Mouse (Mus musculus) lung, postnatal 0 days (tissue): ENCODE results near the gene Fam76b. TPM values are rescaled to one million over a fixed set of nuclear protein-coding genes. Genes with fewer than 3 reads are reported as not detected.
A peak's percentile ranks its signal among the peaks of the same experiment; 100 is the strongest.

ENCODE experiments used
- ATAC-seq: fragments of 200-750 bp; cut with Nextera tagmentation; 2 replicates; pipeline ENCODE4 v1.8.0; 2017; ENCODE audit warnings: moderate library complexity
- DNase-seq: peaks from one replicate; pipeline ENCODE4 v3.0.0-alpha.2; 2016; ENCODE audit warnings: low spot score
- H3K27ac ChIP-seq: fragments of 300-500 bp; sonication (generic); 2 replicates; pipeline ENCODE4 v1.5.1; 2014; ENCODE audit warnings: antibody characterized with exemption, mild to moderate bottlenecking, low read length, mixed read lengths
- H3K27me3 ChIP-seq: fragments of 300-500 bp; sonication (generic); replicated peaks from 2 replicates; pipeline ENCODE4 v1.6.1; 2014; ENCODE audit warnings: low read length, mixed read lengths; ENCODE audit not compliant: insufficient read depth
- H3K36me3 ChIP-seq: fragments of 300-500 bp; sonication (generic); 2 replicates; pipeline ENCODE4 v1.6.1; 2014; ENCODE audit warnings: low read length, mixed read lengths; ENCODE audit not compliant: insufficient read depth
- H3K4me1 ChIP-seq: fragments of 300-500 bp; sonication (generic); 2 replicates; pipeline ENCODE4 v1.6.1; 2014; ENCODE audit warnings: antibody characterized with exemption, low read depth, low read length, mixed read lengths; ENCODE audit not compliant: insufficient read depth
- H3K4me2 ChIP-seq: fragments of 300-500 bp; sonication (generic); replicated peaks from 2 replicates; pipeline ENCODE4 v1.6.1; 2014; ENCODE audit warnings: low read depth, mild to moderate bottlenecking, low read length, moderate library complexity, mixed read lengths
- H3K4me3 ChIP-seq: fragments of 300-500 bp; sonication (generic); 2 replicates; pipeline ENCODE4 v1.5.1; 2014; ENCODE audit warnings: low read depth, low read length
- H3K9ac ChIP-seq: fragments of 300-500 bp; sonication (generic); replicated peaks from 2 replicates; pipeline ENCODE4 v1.6.1; 2014; ENCODE audit warnings: low read depth, mild to moderate bottlenecking
- H3K9me3 ChIP-seq: fragments of 300-500 bp; sonication (generic); 2 replicates; pipeline ENCODE4 v1.6.1; 2016; ENCODE audit warnings: low read length, mixed read lengths
- CTCF ChIP-seq: IDR thresholded peaks from 2 replicates; pipeline ENCODE4 v1.5.1; 2016; ENCODE audit warnings: antibody characterized with exemption, mild to moderate bottlenecking
- EP300 ChIP-seq: IDR thresholded peaks from 2 replicates; pipeline ENCODE4 v1.6.1; 2016; ENCODE audit warnings: antibody characterized with exemption, mild to moderate bottlenecking, control low read depth
- WGBS: fragments of 180-500 bp; shearing (Covaris S2); extraction: QIAGEN DNeasy Blood & Tissue Kit; methylation state at CpG from one replicate; pipeline ENCODE4 v1.1.7; 2014; 5-methylcytosine and 5-hydroxymethylcytosine counted together
- polyA plus RNA-seq: library from polyadenylated mRNA; unstranded; fragments of >200 nt; fragmentation: Nextera tagmentation; extraction: Ambion mirVana; gene quantifications from 2 replicates; pipeline ENCODE4 v1.2.1, GENCODE M21; 2015

Fam76b gene
- polyA plus RNA-seq, 1 experiment from 2014 or later: 17.7 TPM

DNA sequence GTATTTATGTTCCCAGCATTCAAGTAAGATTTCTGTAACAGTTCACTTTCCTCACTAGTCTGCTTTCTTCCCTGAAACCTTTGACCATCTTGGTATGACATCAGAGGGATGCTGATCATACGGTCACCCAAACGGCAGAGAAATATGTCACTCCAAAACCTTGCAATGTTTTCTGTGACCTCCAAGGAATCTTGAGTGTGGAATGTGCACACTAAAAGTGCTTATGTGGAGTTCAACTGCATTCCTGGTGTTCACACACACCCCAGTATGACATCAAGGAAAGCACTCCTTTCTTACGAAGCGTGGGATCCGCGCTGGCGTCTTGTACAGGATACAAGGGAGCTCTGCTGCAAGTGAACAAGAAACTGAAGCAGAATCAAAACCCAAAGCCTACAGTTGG lies 20.7 kb upstream of the Fam76b start:
- Histone ChIP-seq H3K4me1 (no peaks in the 10 kb centered on the region), H3K36me3 (peaks cover 20% of the 10 kb centered on the region), H3K9ac (no peak overlapping the region), H3K4me2 (no peak overlapping the region), H3K4me3 (no peak overlapping the region), H3K27ac (no peak overlapping the region), H3K9me3 (no peaks in the 10 kb centered on the region), H3K27me3 (no peaks in the 10 kb centered on the region)
- 74% methylated on average over 7 of the region's 7 CpGs for WGBS
- peak; percentile 84 for TF ChIP-seq EP300
- TF ChIP-seq CTCF: no peak
- DNase-seq (peak; percentile 62), ATAC-seq (peak; percentile 91)

DNA sequence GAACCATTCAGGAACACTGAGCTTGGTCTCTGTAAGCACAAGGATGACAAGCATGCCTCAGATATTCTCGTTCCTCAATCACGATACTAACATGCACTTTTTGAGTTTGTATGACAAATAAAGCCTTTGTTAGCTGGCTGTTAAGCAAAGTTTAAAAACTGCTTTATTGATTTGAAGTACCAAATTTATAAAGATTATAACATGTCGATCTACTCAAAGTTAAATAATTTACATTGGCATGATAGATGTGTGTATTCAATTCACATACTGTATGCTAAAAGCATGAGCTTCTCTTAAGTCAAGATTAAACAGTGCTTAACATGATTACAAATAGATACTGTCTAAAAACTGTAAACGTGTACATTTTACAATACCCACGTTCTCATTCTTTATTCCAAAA lies 19.9 kb upstream of the Fam76b start:
- no peak overlapping the region for H3K27ac ChIP-seq

DNA sequence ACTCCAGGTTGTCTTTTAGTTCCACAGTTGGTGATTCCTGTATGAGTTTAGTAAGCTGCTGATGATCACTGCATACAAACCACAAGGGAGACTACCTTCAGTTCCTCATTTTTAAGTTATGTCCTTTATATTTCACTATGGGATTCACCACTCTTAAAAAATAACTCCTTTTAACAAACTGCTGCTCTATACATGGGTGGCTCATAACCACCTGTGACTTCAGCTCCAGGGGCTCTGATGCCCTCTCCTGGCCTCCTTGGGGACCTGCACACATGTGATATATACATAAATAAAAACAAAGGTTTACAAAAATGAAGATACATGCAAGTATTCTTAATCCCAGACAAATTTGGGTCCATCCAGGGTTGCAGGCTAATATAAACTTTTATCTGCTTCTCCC lies 17.6 kb upstream of the Fam76b start:
- ATAC-seq (no peak), DNase-seq (peak; percentile 13)
- H3K27ac ChIP-seq: no peak overlapping the region
- TF ChIP-seq CTCF (peak; percentile 52), EP300 (no peak)
- peaks cover 32% of the 10 kb centered on the region for H3K36me3 ChIP-seq
- no peak overlapping the region for H3K9ac ChIP-seq
- H3K4me3 ChIP-seq: no peak overlapping the region
- H3K27me3 ChIP-seq: no peaks in the 10 kb centered on the region
- no peaks in the 10 kb centered on the region for H3K9me3 ChIP-seq
- no peak overlapping the region for H3K4me2 ChIP-seq
- H3K4me1 ChIP-seq: no peaks in the 10 kb centered on the region

More for the DNA sequence above, 19.9 kb upstream of the Fam76b start:
- no peaks in the 10 kb centered on the region for H3K4me1 ChIP-seq
- peak; percentile 37; the same call in 1 of the 2 replicates for ATAC-seq
- WGBS: 79% methylated on average over 5 of the region's 5 CpGs
- peaks cover 23% of the 10 kb centered on the region for H3K36me3 ChIP-seq
- no peak overlapping the region for H3K9ac ChIP-seq
- H3K4me2 ChIP-seq: no peak overlapping the region
- no peaks in the 10 kb centered on the region for H3K27me3 ChIP-seq
- DNase-seq: no peak
- no peak overlapping the region for H3K4me3 ChIP-seq
- no peak for TF ChIP-seq CTCF
- TF ChIP-seq EP300: no peak
- no peaks in the 10 kb centered on the region for H3K9me3 ChIP-seq

DNA sequence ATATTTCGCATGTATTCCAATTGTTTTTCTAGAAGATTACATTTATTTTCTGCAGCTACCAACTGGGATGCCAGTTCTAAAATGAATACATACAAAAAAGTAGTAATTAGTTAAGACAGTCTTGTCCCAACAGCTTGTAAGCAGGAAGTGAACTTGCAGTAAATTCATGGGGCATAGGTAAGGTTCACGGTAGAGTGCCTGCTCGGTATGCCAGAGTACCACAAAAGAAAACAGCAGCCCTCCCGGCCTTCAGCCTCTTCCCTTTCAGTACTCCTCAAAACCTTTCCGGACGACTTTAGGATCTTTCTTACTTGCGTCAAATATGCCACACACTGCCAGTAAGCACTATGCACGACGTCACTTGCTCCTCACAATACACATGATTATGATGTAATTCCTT lies 9.1 kb upstream of the Fam76b start:
- Histone ChIP-seq H3K27me3 (no peaks in the 10 kb centered on the region), H3K4me1 (no peaks in the 10 kb centered on the region), H3K4me3 (no peak overlapping the region), H3K9ac (no peak overlapping the region), H3K27ac (no peak overlapping the region), H3K9me3 (no peaks in the 10 kb centered on the region), H3K4me2 (no peak overlapping the region), H3K36me3 (peaks cover 41% of the 10 kb centered on the region)
- no peak for TF ChIP-seq CTCF
- DNase-seq (no peak), ATAC-seq (no peak)
- WGBS: 91% methylated on average over 9 of the region's 9 CpGs

DNA sequence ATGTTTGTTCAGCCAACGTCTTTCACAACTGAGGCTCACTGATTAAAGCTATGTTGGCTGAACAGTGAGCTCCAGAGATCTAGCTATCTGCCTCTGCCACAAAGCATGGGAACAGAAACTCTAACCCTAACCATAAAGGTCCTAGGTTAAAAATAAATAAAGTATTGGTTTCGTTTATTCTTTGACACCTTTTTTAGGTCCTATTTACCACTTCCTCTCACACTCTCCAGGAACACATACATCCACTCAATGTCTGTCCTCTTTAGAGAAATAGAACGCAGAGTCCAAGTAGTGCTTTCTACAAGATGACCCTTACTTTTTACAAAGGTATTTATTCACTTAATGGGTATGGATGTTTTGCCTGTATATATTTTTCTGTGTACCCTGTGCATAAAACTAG lies 6.7 kb upstream of the Fam76b start:
- no peaks in the 10 kb centered on the region for H3K9me3 ChIP-seq
- 89% methylated on average over 3 of the region's 3 CpGs for WGBS
- H3K9ac ChIP-seq: no peak overlapping the region
- H3K4me1 ChIP-seq: peaks cover 6% of the 10 kb centered on the region
- no peak for ATAC-seq
- H3K36me3 ChIP-seq: peaks cover 26% of the 10 kb centered on the region
- no peak for DNase-seq
- no peak overlapping the region for H3K27ac ChIP-seq
- H3K4me3 ChIP-seq: no peak overlapping the region
- no peak overlapping the region for H3K4me2 ChIP-seq
- TF ChIP-seq CTCF (no peak), EP300 (no peak)
- H3K27me3 ChIP-seq: no peaks in the 10 kb centered on the region

DNA sequence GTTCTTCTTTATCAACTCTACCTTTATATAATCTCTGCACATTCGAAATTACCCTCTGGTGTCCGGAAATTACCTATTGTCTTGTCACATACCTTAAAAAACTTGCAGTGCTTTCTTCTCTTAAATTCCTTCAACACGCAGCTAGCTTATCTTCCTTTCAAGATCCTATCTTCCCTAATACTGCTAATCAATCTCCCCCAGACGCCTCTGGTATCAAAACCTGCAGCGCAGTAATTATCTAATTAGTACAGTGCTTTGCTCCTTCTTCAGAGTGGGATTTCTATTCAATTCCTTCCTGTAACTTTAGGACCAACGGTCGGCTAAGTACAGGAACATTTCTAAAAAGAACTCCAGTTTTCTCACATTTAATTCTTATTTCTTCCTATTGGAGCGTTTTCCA lies 1.6 kb upstream of the Fam76b start:
- Histone ChIP-seq H3K36me3 (peaks cover 5% of the 10 kb centered on the region), H3K4me2 (peak overlapping the region; percentile 82), H3K4me1 (peaks cover 10% of the 10 kb centered on the region), H3K27ac (peak overlapping the region; percentile 98), H3K9ac (peak overlapping the region; percentile 77), H3K9me3 (no peaks in the 10 kb centered on the region), H3K4me3 (peak overlapping the region; percentile 89), H3K27me3 (no peaks in the 10 kb centered on the region)
- TF ChIP-seq EP300 (no peak), CTCF (no peak)
- WGBS: under 1% methylated on average over 8 of the region's 8 CpGs
- no peak for ATAC-seq
- DNase-seq: no peak

DNA sequence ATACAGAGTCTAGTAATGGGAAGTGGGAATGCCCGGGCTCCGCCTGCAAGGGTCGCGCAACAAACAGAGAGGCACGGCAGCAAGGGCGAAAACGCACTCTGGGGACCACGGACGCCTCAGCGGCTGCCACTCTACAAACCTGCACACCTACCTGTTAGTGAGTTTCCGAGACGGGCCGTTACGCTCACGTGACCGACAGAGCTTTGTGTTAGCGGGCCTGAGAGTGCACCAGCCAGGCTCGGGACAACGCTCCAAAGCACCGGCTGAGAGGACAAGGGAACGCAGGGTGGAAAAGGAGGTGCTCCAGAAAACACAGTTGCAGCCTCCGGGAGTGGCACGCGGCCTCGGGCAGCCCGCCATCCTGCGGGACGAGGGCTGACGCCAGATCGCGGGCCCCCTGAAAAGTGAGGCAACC lies 1.1 kb upstream of the Fam76b start:
- H3K4me2 ChIP-seq: peak overlapping the region; percentile 82
- ATAC-seq (peak; percentile 14), DNase-seq (peak; percentile 81)
- WGBS: under 1% methylated on average over 27 of the region's 31 CpGs
- TF ChIP-seq CTCF: no peak
- TF ChIP-seq EP300: 0 out of 2 replicates have a peak, but pooled peaks have one; percentile 8
- peak overlapping the region; percentile 89 for H3K4me3 ChIP-seq
- H3K4me1 ChIP-seq: peaks cover 10% of the 10 kb centered on the region
- peaks cover 10% of the 10 kb centered on the region for H3K36me3 ChIP-seq
- no peaks in the 10 kb centered on the region for H3K9me3 ChIP-seq
- H3K9ac ChIP-seq: peak overlapping the region; percentile 77
- peak overlapping the region; percentile 98 for H3K27ac ChIP-seq
- no peaks in the 10 kb centered on the region for H3K27me3 ChIP-seq
